Mouse (Mus musculus): ENCODE measurements at regions not wholly inside any gene's neighbourhood (a gene's known extent, or its start where the extent isn't known, plus 50 kb on each side); places are given as distances from the start of the nearest gene placed in this dataset.
"Not testable (repeated sequence)": the region's sequence is repeated elsewhere in the genome, so short reads cannot be mapped to it uniquely, and the experiment has no call there.

DNA sequence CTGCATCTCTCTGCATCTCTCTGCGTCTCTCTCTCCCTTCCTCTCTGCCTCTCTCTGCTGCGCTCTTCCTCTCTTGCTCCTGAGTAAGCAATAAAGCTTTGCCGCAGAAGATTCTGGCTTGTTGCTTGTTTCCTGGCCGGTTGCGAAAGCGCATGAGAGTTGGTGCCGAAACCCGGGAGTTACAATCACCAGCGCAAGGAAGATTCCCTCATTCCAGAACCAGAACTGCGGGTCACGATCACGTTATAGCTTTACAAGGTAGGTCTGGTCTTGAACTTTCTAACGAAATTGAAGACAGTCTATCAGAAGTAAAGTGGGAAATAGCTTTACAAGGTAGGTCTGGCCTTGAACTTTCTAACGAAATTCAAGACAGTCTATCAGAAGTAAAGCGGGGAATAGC, 217.9 kb upstream of the Ptprz1 start:
- H3K9ac ChIP-seq (ENCODE audit: low read length); H3K9me3 ChIP-seq (replicated peaks; ENCODE audit: control insufficient read depth, low read length); H3K27ac ChIP-seq (ENCODE audit: low read length); H3K4me1 ChIP-seq (ENCODE audit: control insufficient read depth, insufficient read depth, low read length); H3K27me3 ChIP-seq (ENCODE audit: control insufficient read depth, insufficient read depth, low read length); H3K36me3 ChIP-seq (ENCODE audit: control insufficient read depth, insufficient read depth); ATAC-seq (replicated peaks; ENCODE audit: extremely low read depth, insufficient read depth, low FRiP score); H3K4me2 ChIP-seq (ENCODE audit: low read depth, low read length); H3K4me3 ChIP-seq (ENCODE audit: low read length): not testable (repeated sequence)
- WGBS = 92% methylated on average over 14 of the region's 15 CpGs

DNA sequence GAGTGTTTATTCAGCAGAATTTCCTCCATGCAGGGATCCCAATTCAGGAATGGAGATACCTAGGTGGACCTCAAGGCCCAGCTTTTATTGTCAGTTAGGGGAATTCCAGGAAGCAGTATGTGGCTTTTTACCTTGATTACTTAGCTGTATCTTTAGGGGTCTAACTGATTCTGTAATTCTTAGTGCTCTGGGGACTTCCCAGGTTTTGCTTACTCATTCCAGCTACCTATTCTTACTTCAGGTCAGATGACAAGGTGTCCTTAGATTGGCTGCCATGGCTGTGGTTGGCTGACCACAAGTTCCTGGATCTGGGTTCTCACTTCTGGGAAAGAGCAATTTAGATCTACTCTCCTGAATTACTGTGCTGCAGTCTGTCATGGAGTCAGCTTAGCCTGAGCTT, 235.2 kb upstream of the Ptprz1 start:
- Histone ChIP-seq H3K9ac (ENCODE audit: low read length) (no peak overlapping the region), H3K4me2 (ENCODE audit: low read depth, low read length) (no peak overlapping the region), H3K27me3 (ENCODE audit: control insufficient read depth, insufficient read depth, low read length) (no peaks in the 10 kb centered on the region), H3K9me3 (replicated peaks; ENCODE audit: control insufficient read depth, low read length) (no peaks in the 10 kb centered on the region), H3K36me3 (ENCODE audit: control insufficient read depth, insufficient read depth) (no peaks in the 10 kb centered on the region), H3K4me1 (ENCODE audit: control insufficient read depth, insufficient read depth, low read length) (no peaks in the 10 kb centered on the region), H3K27ac (ENCODE audit: low read length) (no peak overlapping the region), H3K4me3 (ENCODE audit: low read length) (no peak overlapping the region)
- ATAC-seq (replicated peaks; ENCODE audit: extremely low read depth, insufficient read depth, low FRiP score) = no peak

DNA sequence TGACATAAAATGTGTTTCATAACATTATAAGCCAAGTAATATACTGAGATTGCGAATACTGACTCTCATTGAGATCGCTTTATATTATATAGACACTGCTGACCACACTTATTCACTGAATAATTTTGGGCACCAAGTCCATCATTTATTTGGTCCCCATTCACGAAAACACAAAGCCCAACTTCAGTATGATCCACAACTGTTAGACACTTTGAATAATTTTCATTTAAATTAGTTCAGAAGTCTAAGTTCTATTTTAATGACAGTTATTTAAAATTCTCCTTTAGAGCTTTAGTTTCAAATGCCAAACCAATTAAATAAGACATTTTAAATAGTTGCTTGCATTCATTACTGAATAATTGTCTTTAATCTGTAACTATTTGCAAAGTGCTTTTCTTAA, 240.2 kb upstream of the Ptprz1 start:
- H3K4me2 ChIP-seq (ENCODE audit: low read depth, low read length) = no peak overlapping the region
- H3K36me3 ChIP-seq (ENCODE audit: control insufficient read depth, insufficient read depth) = no peaks in the 10 kb centered on the region
- H3K27ac ChIP-seq (ENCODE audit: low read length) = no peak overlapping the region
- H3K4me3 ChIP-seq (ENCODE audit: low read length) = no peak overlapping the region
- H3K27me3 ChIP-seq (ENCODE audit: control insufficient read depth, insufficient read depth, low read length) = no peaks in the 10 kb centered on the region
- 80% methylated on average over 3 of the region's 3 CpGs for WGBS
- no peak overlapping the region for H3K9ac ChIP-seq (ENCODE audit: low read length)
- H3K9me3 ChIP-seq (replicated peaks; ENCODE audit: control insufficient read depth, low read length) = no peaks in the 10 kb centered on the region
- no peak for ATAC-seq (replicated peaks; ENCODE audit: extremely low read depth, insufficient read depth, low FRiP score)
- no peaks in the 10 kb centered on the region for H3K4me1 ChIP-seq (ENCODE audit: control insufficient read depth, insufficient read depth, low read length)

DNA sequence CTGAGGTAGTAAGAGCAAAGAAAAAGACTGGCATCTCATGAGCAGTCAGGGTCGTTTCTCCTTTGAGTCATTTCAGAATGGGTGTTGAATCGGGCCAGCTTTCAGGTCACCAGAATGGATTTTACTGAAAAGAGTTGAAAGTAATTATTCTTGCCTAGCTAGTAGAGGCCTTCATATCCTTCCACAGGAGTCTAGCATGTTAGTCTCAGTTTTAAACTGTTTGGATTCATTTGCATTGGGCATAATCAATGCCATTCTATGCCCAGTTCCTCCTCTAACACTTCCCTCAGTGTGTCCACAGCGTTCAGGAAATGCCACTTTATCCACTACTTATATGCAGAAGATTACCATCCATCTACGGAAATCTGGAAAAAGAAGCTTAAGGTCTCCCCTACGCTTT, 240.6 kb upstream of the Ptprz1 start:
- Histone ChIP-seq H3K4me3 (ENCODE audit: low read length) (no peak overlapping the region), H3K4me1 (ENCODE audit: control insufficient read depth, insufficient read depth, low read length) (no peaks in the 10 kb centered on the region), H3K27ac (ENCODE audit: low read length) (no peak overlapping the region), H3K9me3 (replicated peaks; ENCODE audit: control insufficient read depth, low read length) (no peaks in the 10 kb centered on the region), H3K4me2 (ENCODE audit: low read depth, low read length) (no peak overlapping the region), H3K27me3 (ENCODE audit: control insufficient read depth, insufficient read depth, low read length) (no peaks in the 10 kb centered on the region), H3K36me3 (ENCODE audit: control insufficient read depth, insufficient read depth) (no peaks in the 10 kb centered on the region), H3K9ac (ENCODE audit: low read length) (no peak overlapping the region)
- ATAC-seq (replicated peaks; ENCODE audit: extremely low read depth, insufficient read depth, low FRiP score) = no peak
- WGBS = 79% methylated on average over 5 of the region's 5 CpGs

DNA sequence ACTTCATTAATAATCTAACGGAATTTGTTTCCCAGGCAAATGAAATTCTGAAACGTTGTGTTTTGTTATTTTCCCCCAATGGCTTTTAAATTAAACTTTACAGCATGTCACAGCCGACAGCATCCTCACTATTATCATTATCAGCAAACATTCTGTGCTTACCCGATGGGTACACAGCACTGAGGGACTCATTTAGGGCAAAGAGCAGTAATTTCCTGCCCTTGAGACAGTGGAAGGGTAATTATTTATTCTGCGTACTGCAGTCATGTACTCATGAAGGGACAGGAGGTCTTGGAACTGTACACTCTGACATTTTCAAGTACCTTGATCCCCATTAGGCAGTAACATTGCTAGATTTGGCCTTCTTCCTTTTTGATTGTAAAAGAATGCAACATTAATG, 235.5 kb upstream of the Fam3c start:
- no peaks in the 10 kb centered on the region for H3K27me3 ChIP-seq (ENCODE audit: control insufficient read depth, insufficient read depth, low read length)
- no peaks in the 10 kb centered on the region for H3K4me1 ChIP-seq (ENCODE audit: control insufficient read depth, insufficient read depth, low read length)
- no peak overlapping the region for H3K9ac ChIP-seq (ENCODE audit: low read length)
- no peak overlapping the region for H3K4me3 ChIP-seq (ENCODE audit: low read length)
- no peaks in the 10 kb centered on the region for H3K9me3 ChIP-seq (replicated peaks; ENCODE audit: control insufficient read depth, low read length)
- H3K4me2 ChIP-seq (ENCODE audit: low read depth, low read length) = no peak overlapping the region
- H3K27ac ChIP-seq (ENCODE audit: low read length) = no peak overlapping the region
- ATAC-seq (replicated peaks; ENCODE audit: extremely low read depth, insufficient read depth, low FRiP score) = no peak
- 66% methylated on average over 5 of the region's 5 CpGs for WGBS
- no peaks in the 10 kb centered on the region for H3K36me3 ChIP-seq (ENCODE audit: control insufficient read depth, insufficient read depth)

DNA sequence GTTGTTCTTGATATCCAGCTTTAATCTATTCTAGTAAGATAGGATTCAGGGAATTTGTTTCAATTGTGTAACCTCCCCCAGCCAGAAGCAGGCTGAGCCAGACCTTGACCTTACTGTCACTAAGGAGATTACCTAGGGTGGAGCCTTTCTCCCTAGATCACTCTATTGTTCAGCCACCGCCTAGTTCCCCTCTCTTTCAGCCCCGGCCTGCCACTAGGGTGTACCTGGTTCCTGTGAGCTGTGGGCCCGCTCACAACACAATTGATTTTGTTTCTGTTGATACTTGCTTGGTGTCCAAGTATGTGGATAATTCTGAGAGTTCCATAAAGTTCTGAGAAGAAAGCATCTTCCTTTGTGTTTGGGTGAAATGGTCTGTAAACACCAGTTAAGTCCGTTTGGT, 228.8 kb upstream of the Fam3c start:
- no peak overlapping the region for H3K4me3 ChIP-seq (ENCODE audit: low read length)
- H3K9me3 ChIP-seq (replicated peaks; ENCODE audit: control insufficient read depth, low read length) = no peaks in the 10 kb centered on the region
- H3K4me1 ChIP-seq (ENCODE audit: control insufficient read depth, insufficient read depth, low read length) = no peaks in the 10 kb centered on the region
- H3K27ac ChIP-seq (ENCODE audit: low read length) = no peak overlapping the region
- WGBS = 68% methylated on average over 4 of the region's 4 CpGs
- no peak for ATAC-seq (replicated peaks; ENCODE audit: extremely low read depth, insufficient read depth, low FRiP score)
- H3K9ac ChIP-seq (ENCODE audit: low read length) = no peak overlapping the region
- H3K36me3 ChIP-seq (ENCODE audit: control insufficient read depth, insufficient read depth) = no peaks in the 10 kb centered on the region
- H3K27me3 ChIP-seq (ENCODE audit: control insufficient read depth, insufficient read depth, low read length) = no peaks in the 10 kb centered on the region
- H3K4me2 ChIP-seq (ENCODE audit: low read depth, low read length) = no peak overlapping the region

DNA sequence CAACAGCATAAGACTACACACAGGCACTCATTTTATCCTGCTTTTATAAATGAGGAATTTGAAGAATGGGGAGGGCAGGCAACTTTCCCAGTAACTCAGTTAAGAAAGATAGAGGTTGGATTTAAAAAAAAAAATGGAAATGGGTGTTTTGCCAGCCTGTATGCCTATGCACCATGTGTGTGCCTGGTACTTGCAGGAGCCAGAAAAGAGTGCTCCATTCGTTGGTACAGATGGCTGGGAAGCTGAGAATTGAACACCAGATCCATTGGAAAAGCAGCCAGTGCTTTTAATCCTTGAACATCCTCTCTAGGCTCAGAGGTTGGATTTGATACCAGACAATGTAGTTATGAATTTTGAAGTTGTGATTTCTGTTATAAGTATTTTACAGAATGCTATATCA, 216.9 kb upstream of the Fam3c start:
- no peaks in the 10 kb centered on the region for H3K9me3 ChIP-seq (replicated peaks; ENCODE audit: control insufficient read depth, low read length)
- WGBS = 36% methylated on average over 1 of the region's 1 CpGs
- ATAC-seq (replicated peaks; ENCODE audit: extremely low read depth, insufficient read depth, low FRiP score) = no peak
- no peaks in the 10 kb centered on the region for H3K4me1 ChIP-seq (ENCODE audit: control insufficient read depth, insufficient read depth, low read length)
- H3K4me2 ChIP-seq (ENCODE audit: low read depth, low read length) = no peak overlapping the region
- no peak overlapping the region for H3K27ac ChIP-seq (ENCODE audit: low read length)
- H3K4me3 ChIP-seq (ENCODE audit: low read length) = no peak overlapping the region
- no peaks in the 10 kb centered on the region for H3K36me3 ChIP-seq (ENCODE audit: control insufficient read depth, insufficient read depth)
- no peak overlapping the region for H3K9ac ChIP-seq (ENCODE audit: low read length)
- H3K27me3 ChIP-seq (ENCODE audit: control insufficient read depth, insufficient read depth, low read length) = no peaks in the 10 kb centered on the region

DNA sequence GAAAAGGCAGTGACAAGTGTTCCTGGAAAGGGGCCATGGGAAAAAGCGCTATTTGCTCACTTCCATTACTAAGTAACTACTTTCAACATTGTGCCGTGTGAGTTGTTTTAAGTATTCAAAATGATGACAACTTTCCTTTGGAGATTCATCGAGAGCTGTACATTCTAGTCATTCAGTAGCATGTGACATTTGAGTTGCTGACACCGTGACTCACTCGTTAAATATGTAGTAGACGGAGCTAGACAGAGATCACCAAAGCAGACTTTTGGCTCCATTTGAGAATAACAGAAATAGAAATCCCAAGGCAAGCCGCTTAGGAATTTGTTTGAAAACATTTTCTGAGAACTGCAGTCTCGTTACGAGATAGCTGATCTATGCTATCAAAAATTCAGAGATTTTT, 211.8 kb upstream of the Fam3c start:
- no peaks in the 10 kb centered on the region for H3K36me3 ChIP-seq (ENCODE audit: control insufficient read depth, insufficient read depth)
- H3K27me3 ChIP-seq (ENCODE audit: control insufficient read depth, insufficient read depth, low read length) = no peaks in the 10 kb centered on the region
- no peak overlapping the region for H3K9ac ChIP-seq (ENCODE audit: low read length)
- no peak for ATAC-seq (replicated peaks; ENCODE audit: extremely low read depth, insufficient read depth, low FRiP score)
- 51% methylated on average over 9 of the region's 9 CpGs for WGBS
- H3K4me1 ChIP-seq (ENCODE audit: control insufficient read depth, insufficient read depth, low read length) = no peaks in the 10 kb centered on the region
- H3K9me3 ChIP-seq (replicated peaks; ENCODE audit: control insufficient read depth, low read length) = no peaks in the 10 kb centered on the region
- H3K27ac ChIP-seq (ENCODE audit: low read length) = no peak overlapping the region
- no peak overlapping the region for H3K4me2 ChIP-seq (ENCODE audit: low read depth, low read length)
- no peak overlapping the region for H3K4me3 ChIP-seq (ENCODE audit: low read length)

DNA sequence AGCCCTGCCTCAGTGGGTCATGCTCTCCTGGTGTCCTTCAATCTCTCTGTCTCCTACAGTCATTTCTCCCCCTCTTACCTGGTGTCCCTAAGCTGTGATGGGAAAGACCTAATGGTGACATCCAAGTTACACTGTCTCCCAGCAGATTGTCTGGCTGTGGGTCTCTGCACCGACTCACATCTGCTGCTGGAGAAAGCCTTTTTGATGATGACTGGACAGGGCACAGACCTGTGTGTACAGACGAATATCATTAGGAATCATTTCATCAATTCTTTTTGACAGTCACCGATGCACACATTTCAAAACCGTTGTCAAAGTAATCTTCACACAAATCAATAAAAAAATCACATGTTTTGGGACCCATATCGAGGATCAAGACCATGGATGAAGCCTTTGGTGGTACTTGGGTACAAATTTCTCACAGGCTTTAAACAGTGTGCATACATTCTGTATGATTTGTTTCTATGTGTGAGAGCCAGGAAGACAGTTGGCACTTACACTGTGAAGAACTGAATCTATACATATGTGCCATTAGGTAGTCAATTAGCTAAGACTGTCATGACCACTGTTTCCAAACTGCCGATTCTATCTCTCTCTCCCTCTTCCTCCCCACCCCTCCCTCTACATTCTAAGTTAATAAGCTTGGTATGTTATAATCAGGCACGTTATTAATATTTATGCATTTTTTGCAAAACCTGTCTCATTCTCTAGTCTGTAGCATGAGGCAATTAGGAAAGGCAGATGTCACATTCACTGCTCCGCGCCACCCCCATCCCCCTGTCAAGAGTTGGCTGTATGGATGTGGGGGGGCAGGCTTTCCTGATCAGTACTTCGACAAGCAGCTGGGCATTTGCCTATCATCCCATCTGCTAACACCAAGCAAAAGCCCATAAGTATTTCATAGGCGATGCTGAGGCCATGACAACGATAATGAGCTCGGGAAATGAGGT, 192.5 kb upstream of the Fam3c start:
- Histone ChIP-seq H3K27me3 (ENCODE audit: control insufficient read depth, insufficient read depth, low read length) (no peaks in the 10 kb centered on the region), H3K27ac (ENCODE audit: low read length) (no peak overlapping the region), H3K4me3 (ENCODE audit: low read length) (no peak overlapping the region), H3K36me3 (ENCODE audit: control insufficient read depth, insufficient read depth) (no peaks in the 10 kb centered on the region), H3K4me1 (ENCODE audit: control insufficient read depth, insufficient read depth, low read length) (no peaks in the 10 kb centered on the region), H3K9me3 (replicated peaks; ENCODE audit: control insufficient read depth, low read length) (no peaks in the 10 kb centered on the region), H3K9ac (ENCODE audit: low read length) (no peak overlapping the region), H3K4me2 (ENCODE audit: low read depth, low read length) (no peak overlapping the region)
- WGBS = 75% methylated on average over 13 of the region's 13 CpGs
- ATAC-seq (replicated peaks; ENCODE audit: extremely low read depth, insufficient read depth, low FRiP score) = no peak
